Mouse (Mus musculus): ENCODE results near the gene Zfp385b.

DNA sequence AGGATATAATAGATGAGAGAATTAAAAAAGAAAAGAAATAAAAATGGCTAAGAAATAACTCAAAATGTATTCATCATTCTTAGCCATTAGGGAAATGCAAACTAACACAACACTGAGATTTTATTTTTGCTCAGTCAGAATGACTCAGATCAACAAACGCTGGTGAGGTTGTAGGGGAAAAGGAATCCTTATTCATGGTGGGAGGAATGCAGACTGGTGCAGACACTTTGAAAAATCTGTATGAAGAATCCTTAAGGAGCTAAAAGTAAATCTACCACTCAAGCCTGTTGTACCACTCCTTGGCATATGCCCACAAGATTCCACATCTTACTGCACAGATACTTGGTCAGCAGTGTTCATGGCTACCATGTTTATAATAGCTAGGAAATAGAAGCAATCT lies 242.9 kb downstream of the Zfp385b start:
- no peak for TF ChIP-seq CTCF (IDR thresholded peaks at IDR 0.05; ENCODE audit: borderline replicate concordance, insufficient read depth, low read length)
- no peak for TF ChIP-seq POLR2A (IDR thresholded peaks at IDR 0.05; ENCODE audit: low read depth, low read length)

Measured in embryonic fibroblast, embryonic 13.5 days (primary cell).